Mouse (Mus musculus) CH12.LX (cell line): Measurements from ENCODE around the gene Gm49388. TPM values are rescaled to one million over a fixed set of nuclear protein-coding genes. Genes with fewer than 3 reads are reported as not detected.

Experiments
- DNase-seq: peaks from one replicate; pipeline ENCODE4 v3.0.0-alpha.2; 2013; ENCODE audit errors: extremely low read depth
- H3K27ac ChIP-seq: 2 replicates; pipeline ENCODE4 v1.5.1; 2012; ENCODE audit warnings: low read depth, mild to moderate bottlenecking, control low read depth, moderate library complexity; ENCODE audit not compliant: insufficient read depth
- H3K27me3 ChIP-seq: replicated peaks from 2 replicates; pipeline ENCODE3; 2012; ENCODE audit warnings: inconsistent platforms
- H3K36me3 ChIP-seq, 2 experiments: replicated peaks in 1 of 2; 2 replicates each; pipeline versions ENCODE3 to v1.6.1; 2012; ENCODE audit warnings: inconsistent platforms in 1 of 2, low read length in 1 of 2, mild to moderate bottlenecking in 1 of 2, mixed read lengths in 1 of 2, moderate library complexity in 1 of 2; ENCODE audit not compliant: control insufficient read depth in 1 of 2, insufficient read depth in 1 of 2
- H3K4me1 ChIP-seq, 2 experiments: 2 replicates each; pipeline ENCODE4 v1.6.1; 2012; ENCODE audit warnings: inconsistent platforms in 1 of 2, moderate library complexity in 1 of 2; ENCODE audit not compliant: insufficient read depth in 2 of 2, control insufficient read depth in 1 of 2
- H3K4me2 ChIP-seq: 2 replicates; pipeline ENCODE4 v1.6.1; 2012; ENCODE audit warnings: low read depth, mild to moderate bottlenecking, control low read depth; ENCODE audit not compliant: poor library complexity, insufficient read depth, severe bottlenecking
- H3K4me3 ChIP-seq, 3 experiments: fragments of 150-350 bp in 1 of 3; sonication (generic) in 1 of 3; replicated peaks in 1 of 3; 2 replicates each; pipeline versions ENCODE3 to v1.5.1; 2011 to 2012; ENCODE audit warnings: low read depth in 2 of 3, low read length in 2 of 3, mild to moderate bottlenecking in 2 of 3, moderate library complexity in 2 of 3, control low read depth in 1 of 3, improper control_type of control experiment in 1 of 3, inconsistent platforms in 1 of 3, mixed read lengths in 1 of 3; ENCODE audit not compliant: poor library complexity in 1 of 3
- H3K79me2 ChIP-seq: replicated peaks from 2 replicates; pipeline ENCODE4 v1.6.1; 2012; ENCODE audit warnings: mild to moderate bottlenecking, moderate library complexity; ENCODE audit not compliant: control insufficient read depth, poor library complexity, insufficient read depth, severe bottlenecking; ENCODE audit errors: extremely low read depth
- H3K9ac ChIP-seq: 2 replicates; pipeline ENCODE4 v1.6.1; 2012; ENCODE audit warnings: low read depth, mild to moderate bottlenecking, control low read depth, moderate library complexity; ENCODE audit not compliant: insufficient read depth
- H3K9me3 ChIP-seq: replicated peaks from 2 replicates; pipeline ENCODE3; 2012; ENCODE audit warnings: low read length, inconsistent platforms, mixed read lengths
- BHLHE40 ChIP-seq: IDR thresholded peaks from 2 replicates; pipeline ENCODE4 v1.6.1; 2011; ENCODE audit warnings: mild to moderate bottlenecking, low read depth, low read length, improper control_type of control experiment
- CHD1 ChIP-seq: IDR thresholded peaks from 2 replicates; pipeline ENCODE4 v1.6.1; 2012; ENCODE audit warnings: low read depth, low read length, improper control_type of control experiment, inconsistent platforms
- CHD2 ChIP-seq: IDR thresholded peaks from 2 replicates; pipeline ENCODE4 v1.6.1; 2011; ENCODE audit warnings: low read length, improper control_type of control experiment
- CTCF ChIP-seq, 2 experiments: IDR thresholded peaks in 1 of 2; conservative IDR thresholded peaks in 1 of 2; 2 replicates each; pipeline ENCODE4 v1.5.1; 2011 to 2012; ENCODE audit warnings: low read depth in 2 of 2, low read length in 2 of 2, improper control_type of control experiment in 1 of 2, inconsistent platforms in 1 of 2, mild to moderate bottlenecking in 1 of 2, moderate library complexity in 1 of 2
- E2F4 ChIP-seq: IDR thresholded peaks from 2 replicates; pipeline ENCODE4 v1.6.1; 2011; ENCODE audit warnings: low read depth, low read length, improper control_type of control experiment; ENCODE audit not compliant: insufficient replicate concordance
- EP300 ChIP-seq: IDR thresholded peaks from 2 replicates; pipeline ENCODE4 v1.6.1; 2011; ENCODE audit warnings: low read length, improper control_type of control experiment
- ETS1 ChIP-seq: conservative IDR thresholded peaks from 2 replicates; pipeline ENCODE4 v1.6.1; 2012; ENCODE audit warnings: low read depth, mild to moderate bottlenecking, inconsistent platforms, low read length, improper control_type of control experiment, moderate library complexity
- HCFC1 ChIP-seq: IDR thresholded peaks from 2 replicates; pipeline ENCODE4 v1.6.1; 2012; ENCODE audit warnings: low read depth, mild to moderate bottlenecking, inconsistent platforms, low read length, improper control_type of control experiment
- JUN ChIP-seq: IDR thresholded peaks from 2 replicates; pipeline ENCODE4 v1.6.1; 2011; ENCODE audit warnings: low read depth, mild to moderate bottlenecking, low read length, improper control_type of control experiment, moderate library complexity; ENCODE audit not compliant: insufficient read depth
- JUND ChIP-seq: conservative IDR thresholded peaks from 2 replicates; pipeline ENCODE4 v1.6.1; 2011; ENCODE audit warnings: low read depth, low read length, improper control_type of control experiment
- KAT2A ChIP-seq: IDR thresholded peaks from 2 replicates; pipeline ENCODE4 v1.6.1; 2012; ENCODE audit warnings: low read length, improper control_type of control experiment, inconsistent platforms; ENCODE audit not compliant: insufficient replicate concordance
- MAFK ChIP-seq: IDR thresholded peaks from 2 replicates; pipeline ENCODE4 v1.6.1; 2011; ENCODE audit warnings: low read length, improper control_type of control experiment; ENCODE audit not compliant: insufficient replicate concordance
- MAX ChIP-seq: IDR thresholded peaks from 2 replicates; pipeline ENCODE4 v1.6.1; 2011; ENCODE audit warnings: low read length, improper control_type of control experiment
- MAZ ChIP-seq: IDR thresholded peaks from 2 replicates; pipeline ENCODE4 v1.6.1; 2012; ENCODE audit warnings: low read depth, mild to moderate bottlenecking, inconsistent platforms, low read length, improper control_type of control experiment, moderate library complexity
- MEF2A ChIP-seq: IDR thresholded peaks from 2 replicates; pipeline ENCODE4 v1.6.1; 2014; ENCODE audit warnings: low read depth, mild to moderate bottlenecking, inconsistent platforms, low read length, improper control_type of control experiment, borderline replicate concordance
- MYC ChIP-seq: IDR thresholded peaks from 2 replicates; pipeline ENCODE4 v1.6.1; 2011; ENCODE audit warnings: low read depth, mild to moderate bottlenecking, improper control_type of control experiment, low read length
- NELFE ChIP-seq: IDR thresholded peaks from 2 replicates; pipeline ENCODE4 v1.6.1; 2011; ENCODE audit warnings: low read depth, low read length, improper control_type of control experiment
- POLR2A ChIP-seq: IDR thresholded peaks from 2 replicates; pipeline ENCODE4 v1.6.1; 2011; ENCODE audit warnings: low read depth, mild to moderate bottlenecking, improper control_type of control experiment, low read length
- RAD21 ChIP-seq: IDR thresholded peaks from 2 replicates; pipeline ENCODE4 v1.6.1; 2011; ENCODE audit warnings: low read depth, mild to moderate bottlenecking, low read length, improper control_type of control experiment, moderate library complexity
- RCOR1 ChIP-seq: conservative IDR thresholded peaks from 2 replicates; pipeline ENCODE4 v1.6.1; 2012; ENCODE audit warnings: low read depth, mild to moderate bottlenecking, inconsistent platforms, low read length, improper control_type of control experiment
- SIN3A ChIP-seq: IDR thresholded peaks from 2 replicates; pipeline ENCODE4 v1.6.1; 2012; ENCODE audit warnings: low read length, improper control_type of control experiment, inconsistent platforms
- SMC3 ChIP-seq: IDR thresholded peaks from 2 replicates; pipeline ENCODE4 v1.6.1; 2011; ENCODE audit warnings: low read depth, low read length, improper control_type of control experiment
- TBP ChIP-seq: conservative IDR thresholded peaks from 2 replicates; pipeline ENCODE4 v1.6.1; 2011; ENCODE audit warnings: low read depth, low read length, improper control_type of control experiment
- TCF12 ChIP-seq: IDR thresholded peaks from 2 replicates; pipeline ENCODE4 v1.6.1; 2014; ENCODE audit warnings: low read depth, mild to moderate bottlenecking, inconsistent platforms, low read length, improper control_type of control experiment
- USF1 ChIP-seq: IDR thresholded peaks from 2 replicates; pipeline ENCODE4 v1.6.1; 2014; ENCODE audit warnings: low read depth, mild to moderate bottlenecking, inconsistent platforms, low read length, improper control_type of control experiment
- USF2 ChIP-seq: conservative IDR thresholded peaks from 2 replicates; pipeline ENCODE4 v1.6.1; 2011; ENCODE audit warnings: low read depth, low read length, improper control_type of control experiment
- ZC3H11A ChIP-seq: IDR thresholded peaks from 2 replicates; pipeline ENCODE4 v1.6.1; 2012; ENCODE audit warnings: low read depth, mild to moderate bottlenecking, inconsistent platforms, low read length, improper control_type of control experiment
- ZKSCAN1 ChIP-seq: IDR thresholded peaks from 2 replicates; pipeline ENCODE4 v1.6.1; 2012; ENCODE audit warnings: low read depth, inconsistent platforms, low read length, improper control_type of control experiment, borderline replicate concordance
- ZMIZ1 ChIP-seq: IDR thresholded peaks from 2 replicates; pipeline ENCODE4 v1.6.1; 2012; ENCODE audit warnings: low read depth, mild to moderate bottlenecking, inconsistent platforms, low read length, improper control_type of control experiment
- dilution Hi-C: fragments of 300-500 bp; cut with MboI; formaldehyde crosslinking; loops from 2 replicates; pipeline ENCODE4 v1.14.3; 2020; ENCODE audit warnings: low sequenced_read_pairs; ENCODE audit not compliant: extremely low pct_unique_long_range_greater_than_20kb, extremely low pct_ligation_motif_present
- in situ Hi-C: fragments of 300-500 bp; cut with MboI; formaldehyde crosslinking; loops from 3 replicates; pipeline ENCODE4 v1.14.3; 2019; ENCODE audit warnings: low sequenced_read_pairs, low pct_ligation_motif_present, low pct_unique_long_range_greater_than_20kb, mixed read lengths
- polyA plus RNA-seq: library from polyadenylated mRNA; unstranded; fragments of >175 nt; gene quantifications from 2 replicates; pipeline ENCODE4 v1.2.1, GENCODE M21; 2012; ENCODE audit warnings: low read depth; ENCODE audit not compliant: insufficient read length
- total RNA-seq, 2 experiments: library from RNA; depleted of rRNA; stranded (reverse); fragments of 300-350 nt in 1 of 2; fragments of >200 nt in 1 of 2; gene quantifications; 2 replicates each; pipeline ENCODE4 v1.2.3; 2012 to 2014

Gene Gm49388
- total and polyA plus RNA-seq, 3 experiments: 0.98 to 4.3 TPM; not detected in 1

DNA sequence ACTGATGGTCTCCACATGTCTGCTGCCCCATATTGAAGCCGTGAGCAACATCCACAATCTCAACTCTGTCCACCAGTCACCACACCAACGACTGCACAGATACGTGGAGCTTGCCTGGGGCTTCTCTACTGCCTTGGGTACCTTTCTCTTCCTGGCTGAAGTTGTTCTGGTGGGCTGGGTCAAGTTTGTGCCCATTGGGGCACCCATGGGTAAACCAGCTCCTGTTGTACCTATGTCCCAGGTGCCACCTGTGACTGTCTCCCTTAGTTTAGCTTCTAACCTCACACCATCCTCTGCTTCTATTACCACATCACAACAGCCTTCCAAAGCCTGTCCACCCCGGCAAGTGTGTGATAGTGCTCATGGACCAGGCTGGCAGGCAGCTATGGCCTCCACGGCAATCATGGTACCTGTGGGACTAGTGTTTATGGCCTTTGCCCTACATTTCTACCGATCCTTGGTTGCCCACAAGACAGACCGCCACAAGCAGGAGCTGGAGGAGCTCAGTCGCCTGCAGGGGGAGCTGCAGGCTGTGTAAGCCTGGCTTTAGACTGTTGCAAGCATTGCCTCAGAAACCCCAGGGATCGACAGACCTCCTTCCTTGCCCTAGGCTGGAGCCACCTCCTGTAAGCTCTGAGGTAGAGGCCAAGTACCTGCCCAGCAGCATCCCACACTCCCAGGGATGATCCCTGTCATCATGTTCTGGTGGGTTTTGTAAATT is 11.6 kb upstream of the Gm49388 start:
- H3K27ac ChIP-seq: peak overlapping the region; percentile 13; the same call in 1 of the 2 replicates
- in situ Hi-C loops (loop anchor here (5.0 to 25.0 kb wide), 2 partner anchors 412 to 1057 kb away; no protein-coding TSS in a partner anchor), dilution Hi-C loops (no loop called here)
- H3K36me3 ChIP-seq: peaks cover 4 to 22% of the 10 kb centered on the region in 2 experiments
- H3K9ac ChIP-seq: peak overlapping the region; percentile 20; the same call in 1 of the 2 replicates
- no peak overlapping the region for H3K4me3 ChIP-seq
- no peak overlapping the region for H3K4me2 ChIP-seq
- H3K4me1 ChIP-seq: peaks cover 9 to 68% of the 10 kb centered on the region in 2 experiments
- peak; percentile 89 for DNase-seq
- TF ChIP-seq MEF2A (no peak), TBP (no peak), MYC (no peak), MAFK (no peak), ZC3H11A (0 out of 2 replicates have a peak, but pooled peaks have one; percentile 2), USF1 (no peak), ZKSCAN1 (no peak), MAZ (no peak), BHLHE40 (no peak), SIN3A (0 out of 2 replicates have a peak, but pooled peaks have one; percentile 41), CHD2 (no peak), HCFC1 (peak; percentile 25; the same call in 1 of the 2 replicates), NELFE (0 out of 2 replicates have a peak, but pooled peaks have one; percentile 43), CTCF (conservative IDR thresholded peaks at IDR 0.05 in 1 of 2, IDR thresholded peaks at IDR 0.05 in 1 of 2; ENCODE audit: low read depth in 2 of 2, low read length in 2 of 2) (peak; percentile 44 to 88; a peak in 3 of 4 replicates), POLR2A (no peak), JUN (no peak), RAD21 (peak; percentile 79), CHD1 (no peak), SMC3 (peak; percentile 68), E2F4 (no peak), KAT2A (no peak), EP300 (no peak), TCF12 (peak; percentile 6; the same call in 1 of the 2 replicates), JUND (no peak), USF2 (no peak), MAX (peak; percentile 36; the same call in 1 of the 2 replicates), ZMIZ1 (0 out of 2 replicates have a peak, but pooled peaks have one; percentile 18), RCOR1 (no peak), ETS1 (no peak)
- H3K27me3 ChIP-seq: no peaks in the 10 kb centered on the region
- no peaks in the 10 kb centered on the region for H3K9me3 ChIP-seq
- peaks cover 27% of the 10 kb centered on the region for H3K79me2 ChIP-seq
